Mouse (Mus musculus) MEL (cell line): ENCODE measurements around the gene Zfp422. TPM values are rescaled to one million over a fixed set of nuclear protein-coding genes. Genes with fewer than 3 reads are reported as not detected.

Experiments
- DNase-seq: peaks from one replicate; pipeline ENCODE4 v3.0.0; 2011; ENCODE audit warnings: low read depth, low spot score
- H3K27ac ChIP-seq: 2 replicates; pipeline ENCODE4 v1.5.1; 2012; ENCODE audit warnings: low read depth, mild to moderate bottlenecking, control low read depth, low read length, moderate library complexity; ENCODE audit not compliant: control insufficient read depth
- H3K27me3 ChIP-seq, 2 experiments: fragments of 150-350 bp in 1 of 2; sonication (generic) in 1 of 2; 2 replicates each; pipeline ENCODE4 v1.6.1; 2012; ENCODE audit warnings: low read length in 2 of 2, mild to moderate bottlenecking in 2 of 2, improper control_type of control experiment in 1 of 2, moderate library complexity in 1 of 2; ENCODE audit not compliant: insufficient read depth in 2 of 2, control insufficient read depth in 1 of 2
- H3K36me3 ChIP-seq, 2 experiments: 2 replicates each; pipeline ENCODE4 v1.6.1; 2012 to 2014; ENCODE audit warnings: low read length in 2 of 2, improper control_type of control experiment in 1 of 2, inconsistent platforms in 1 of 2, mild to moderate bottlenecking in 1 of 2; ENCODE audit not compliant: insufficient read depth in 2 of 2, control insufficient read depth in 1 of 2
- H3K4me1 ChIP-seq, 2 experiments: fragments of 150-350 bp in 1 of 2; sonication (generic) in 1 of 2; 2 replicates each; pipeline ENCODE4 v1.6.1; 2012; ENCODE audit warnings: low read length in 2 of 2, improper control_type of control experiment in 1 of 2, mild to moderate bottlenecking in 1 of 2; ENCODE audit not compliant: insufficient read depth in 2 of 2, control insufficient read depth in 1 of 2
- H3K4me3 ChIP-seq, 2 experiments: fragments of 150-350 bp in 1 of 2; sonication (generic) in 1 of 2; 2 replicates each; pipeline ENCODE4 v1.5.1; 2012; ENCODE audit warnings: low read depth in 2 of 2, low read length in 2 of 2, mild to moderate bottlenecking in 2 of 2, moderate library complexity in 2 of 2, control low read depth in 1 of 2, improper control_type of control experiment in 1 of 2; ENCODE audit not compliant: control insufficient read depth in 1 of 2, insufficient read depth in 1 of 2
- H3K79me2 ChIP-seq: 2 replicates; pipeline ENCODE4 v1.6.1; 2012; ENCODE audit warnings: mild to moderate bottlenecking, low read length, moderate library complexity; ENCODE audit not compliant: control insufficient read depth, poor library complexity, insufficient read depth
- H3K9ac ChIP-seq: 2 replicates; pipeline ENCODE4 v1.6.1; 2012; ENCODE audit warnings: low read depth, mild to moderate bottlenecking, control low read depth, low read length, moderate library complexity; ENCODE audit not compliant: control insufficient read depth, poor library complexity, severe bottlenecking
- H3K9me3 ChIP-seq: fragments of 150-350 bp; sonication (generic); replicated peaks from 2 replicates; pipeline ENCODE4 v1.6.1; 2012; ENCODE audit warnings: mild to moderate bottlenecking, low read length, improper control_type of control experiment, moderate library complexity; ENCODE audit not compliant: insufficient read depth
- CHD2 ChIP-seq: IDR thresholded peaks from 2 replicates; pipeline ENCODE4 v1.6.1; 2011; ENCODE audit warnings: low read length, improper control_type of control experiment
- E2F4 ChIP-seq: IDR thresholded peaks from 2 replicates; pipeline ENCODE4 v1.6.1; 2011; ENCODE audit warnings: low read depth, low read length, improper control_type of control experiment, borderline replicate concordance
- ELF1 ChIP-seq: IDR thresholded peaks from 2 replicates; pipeline ENCODE4 v1.6.1; 2014; ENCODE audit warnings: low read depth, mild to moderate bottlenecking, inconsistent platforms, low read length, improper control_type of control experiment, moderate library complexity
- HCFC1 ChIP-seq: IDR thresholded peaks from 2 replicates; pipeline ENCODE4 v1.6.1; 2012; ENCODE audit warnings: low read depth, mild to moderate bottlenecking, inconsistent platforms, low read length, improper control_type of control experiment, moderate library complexity
- KAT2A ChIP-seq: conservative IDR thresholded peaks from 2 replicates; pipeline ENCODE4 v1.6.1; 2012; ENCODE audit warnings: low read depth, low read length, improper control_type of control experiment, inconsistent platforms
- MEF2A ChIP-seq: IDR thresholded peaks from 2 replicates; pipeline ENCODE4 v1.6.1; 2014; ENCODE audit warnings: low read depth, mild to moderate bottlenecking, inconsistent platforms, low read length, improper control_type of control experiment; ENCODE audit not compliant: poor library complexity, insufficient replicate concordance, severe bottlenecking; ENCODE audit errors: extremely low read depth
- MYC ChIP-seq: IDR thresholded peaks from 2 replicates; pipeline ENCODE4 v1.6.1; 2011; ENCODE audit warnings: low read depth, mild to moderate bottlenecking, low read length, improper control_type of control experiment, moderate library complexity
- SIN3A ChIP-seq: IDR thresholded peaks from 2 replicates; pipeline ENCODE4 v1.6.1; 2012; ENCODE audit warnings: low read length, improper control_type of control experiment, inconsistent platforms
- SMC3 ChIP-seq: IDR thresholded peaks from 2 replicates; pipeline ENCODE4 v1.6.1; 2011; ENCODE audit warnings: low read depth, low read length, improper control_type of control experiment
- TAL1 ChIP-seq: IDR thresholded peaks from 2 replicates; pipeline ENCODE4 v1.6.1; 2012; ENCODE audit warnings: mild to moderate bottlenecking, inconsistent platforms, low read length, moderate library complexity, mixed read lengths
- TBP ChIP-seq: IDR thresholded peaks from 2 replicates; pipeline ENCODE4 v1.8.0; 2011; ENCODE audit warnings: low read depth, low read length, improper control_type of control experiment
- TCF12 ChIP-seq: IDR thresholded peaks from 2 replicates; pipeline ENCODE4 v1.6.1; 2014; ENCODE audit warnings: low read depth, mild to moderate bottlenecking, inconsistent platforms, low read length, improper control_type of control experiment, moderate library complexity
- USF2 ChIP-seq, 2 experiments: IDR thresholded peaks; 2 replicates each; pipeline ENCODE4 v1.6.1; 2011 to 2012; ENCODE audit warnings: improper control_type of control experiment in 2 of 2, low read length in 2 of 2, borderline replicate concordance in 1 of 2, inconsistent platforms in 1 of 2, low read depth in 1 of 2, mild to moderate bottlenecking in 1 of 2; ENCODE audit not compliant: insufficient read depth in 1 of 2
- ZKSCAN1 ChIP-seq: IDR thresholded peaks from 2 replicates; pipeline ENCODE4 v1.6.1; 2012; ENCODE audit warnings: low read depth, mild to moderate bottlenecking, inconsistent platforms, low read length, improper control_type of control experiment, moderate library complexity
- ZMIZ1 ChIP-seq: IDR thresholded peaks from 2 replicates; pipeline ENCODE4 v1.6.1; 2012; ENCODE audit warnings: low read depth, mild to moderate bottlenecking, inconsistent platforms, low read length, improper control_type of control experiment, moderate library complexity
- ZNF384 ChIP-seq: IDR thresholded peaks from 2 replicates; pipeline ENCODE4 v1.6.1; 2012; ENCODE audit warnings: low read depth, mild to moderate bottlenecking, inconsistent platforms, low read length, improper control_type of control experiment
- polyA plus RNA-seq, 2 experiments: library from polyadenylated mRNA; stranded (reverse) in 1 of 2; unstranded in 1 of 2; fragments of >175 nt in 1 of 2; fragments of >200 nt in 1 of 2; gene quantifications; 2 replicates each; pipeline versions ENCODE4 v1.2.1 to v1.2.4; 2012; ENCODE audit warnings: low replicate concordance in 2 of 2, low read depth in 1 of 2; ENCODE audit not compliant: insufficient read length in 2 of 2, insufficient read depth in 1 of 2, missing spikeins in 1 of 2
- total RNA-seq: library from RNA; depleted of rRNA; stranded (reverse); fragments of 300-350 nt; gene quantifications from 2 replicates; pipeline ENCODE4 v1.2.3, GENCODE M21; 2012

Zfp422 gene
- total and polyA plus RNA-seq, 3 experiments, result 0.32 TPM; not detected in 2

- no peak for TF ChIP-seq HCFC1
- TF ChIP-seq TCF12, result no peak
- no peak for TF ChIP-seq ELF1
- no peak for TF ChIP-seq CHD2
- TF ChIP-seq SIN3A, result no peak
- TF ChIP-seq ZMIZ1, result no peak
- TF ChIP-seq USF2 (IDR thresholded peaks at IDR 0.05; ENCODE audit: borderline replicate concordance in 1 of 2, insufficient read depth in 1 of 2, low read depth in 1 of 2, low read length in 2 of 2), result no peak
- no peak for TF ChIP-seq ZNF384
- Histone ChIP-seq H3K4me1 (no peaks in the 10 kb centered on the region), H3K27me3 (no peaks in the 10 kb centered on the region), H3K27ac (no peak overlapping the region), H3K4me3 (no peak overlapping the region), H3K36me3 (no peaks in the 10 kb centered on the region), H3K9me3 (no peaks in the 10 kb centered on the region), H3K9ac (no peak overlapping the region), H3K79me2 (no peaks in the 10 kb centered on the region)
- DNase-seq, result no peak
Measured at GRCm38 (mm10) chr6:116621318-116622023, 7.3 kb downstream of the Zfp422 start.

DNA sequence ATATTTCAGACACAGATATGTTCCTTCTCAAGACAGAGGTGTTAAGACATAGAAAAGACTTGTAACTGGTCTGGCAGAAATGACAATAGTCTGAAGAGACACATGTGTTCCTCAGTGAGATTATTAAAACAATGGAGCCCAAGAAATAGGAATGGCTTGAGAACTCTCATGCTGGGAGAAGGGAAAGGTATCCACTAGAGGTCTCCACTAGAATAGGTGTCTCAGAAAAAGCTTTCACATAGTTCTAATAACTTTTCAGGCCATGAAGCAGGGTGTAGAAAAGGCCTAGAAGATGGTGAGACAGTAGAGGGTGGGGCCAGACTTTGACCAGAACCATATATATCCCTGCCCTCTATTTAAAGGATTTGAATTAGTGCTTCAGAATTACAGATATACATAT, 10.7 kb downstream of the Zfp422 start:
- no peak overlapping the region for H3K27ac ChIP-seq
- no peaks in the 10 kb centered on the region for H3K79me2 ChIP-seq
- H3K4me1 ChIP-seq, result no peaks in the 10 kb centered on the region
- H3K36me3 ChIP-seq, result no peaks in the 10 kb centered on the region
- H3K27me3 ChIP-seq, result no peaks in the 10 kb centered on the region
- no peak overlapping the region for H3K9ac ChIP-seq
- H3K4me3 ChIP-seq, result no peak overlapping the region
- no peaks in the 10 kb centered on the region for H3K9me3 ChIP-seq
- TF ChIP-seq ZNF384, result no peak
- no peak for TF ChIP-seq TAL1
- TF ChIP-seq E2F4, result no peak
- TF ChIP-seq KAT2A, result no peak
- no peak for TF ChIP-seq MYC
- no peak for TF ChIP-seq SMC3
- no peak for TF ChIP-seq SIN3A
- TF ChIP-seq ZKSCAN1, result no peak
- TF ChIP-seq MEF2A, result no peak
- no peak for TF ChIP-seq TBP
- TF ChIP-seq, all 39 proteins: peak for 0
- DNase-seq, result no peak
